Mouse (Mus musculus): Measurements from ENCODE around the gene Padi1.

DNA sequence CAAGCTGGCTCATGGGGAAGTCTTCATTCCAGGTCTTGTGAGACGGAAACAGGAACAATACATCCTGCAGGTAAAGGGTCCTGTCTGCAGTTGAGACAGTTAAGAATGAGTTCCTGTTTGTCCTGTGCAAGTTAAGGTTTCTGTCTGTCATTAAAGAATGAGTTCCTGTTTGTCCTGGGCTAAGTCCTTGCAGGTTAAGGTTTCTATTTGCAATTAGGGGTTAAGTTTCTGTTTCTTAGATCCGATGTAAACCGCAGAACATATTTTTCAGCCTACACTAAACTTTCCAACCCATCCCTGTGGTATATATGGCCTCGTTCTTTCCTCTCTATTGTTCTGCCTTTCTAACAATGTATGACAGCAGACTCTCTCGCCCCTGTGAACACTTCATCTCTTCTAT lies 11.5 kb upstream of the Padi1 start:
- TF ChIP-seq POLR2A (IDR thresholded peaks at IDR 0.05; ENCODE audit: borderline replicate concordance, low read depth, low read length) (no peak), CTCF (IDR thresholded peaks at IDR 0.05; ENCODE audit: low read depth, low read length) (no peak)
